In the genomic region with DNA sequence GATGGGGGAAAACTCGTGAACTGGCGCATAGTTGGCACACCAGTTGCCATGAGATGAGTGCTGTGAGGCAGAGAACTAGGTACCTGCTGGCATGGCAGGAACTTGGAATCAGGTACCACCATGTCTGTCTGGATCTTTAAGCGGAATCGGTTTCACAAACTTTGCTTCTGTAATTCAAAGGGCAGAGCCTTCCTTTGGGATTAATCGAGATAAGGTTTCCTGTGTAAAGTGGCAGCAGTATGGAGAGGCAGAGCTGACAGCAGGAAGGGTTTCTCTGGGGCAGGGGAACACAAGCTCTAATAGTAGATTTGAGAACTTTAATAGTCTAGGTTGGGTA, we compare ENCODE assay signal across 8 mouse cellular contexts. TPM values are rescaled to one million over a fixed set of nuclear protein-coding genes. Genes with fewer than 3 reads are reported as not detected.
A peak's percentile ranks its signal among the peaks of the same experiment; 100 is the strongest.
DNase-seq lines count a peak whose midpoint lies in the region; ATAC-seq and TF ChIP-seq lines count a peak whose summit lies in the region.

No protein-coding gene starts in this region.

- H3K36me3 ChIP-seq in limb, embryonic 11.5 days (ENCODE audit: control insufficient read depth, insufficient read depth, low read length), result no peaks in the 10 kb centered on the region; the same call in 1 of the 2 replicates
- peaks cover 11% of the 10 kb centered on the region for H3K36me3 ChIP-seq in small intestine, adult 2 months (ENCODE audit: control insufficient read depth, insufficient read depth, low read length)

- no peaks in the 10 kb centered on the region for H3K27me3 ChIP-seq in limb, embryonic 11.5 days (ENCODE audit: control insufficient read depth, insufficient read depth, low read length)
- no peaks in the 10 kb centered on the region for H3K27me3 ChIP-seq in small intestine, adult 2 months (ENCODE audit: control insufficient read depth, insufficient read depth, low read length)

- ATAC-seq in erythroid progenitor cell, adult 5-6 weeks (replicated peaks; ENCODE audit: low FRiP score, poor library complexity, severe bottlenecking), result 0 out of 2 replicates have a peak, but pooled peaks have one; percentile 39
- ATAC-seq in limb, embryonic 11.5 days (ENCODE audit: insufficient number of reproducible peaks, low FRiP score, low TSS enrichment, low read depth), result no peak

- DNase-seq in spleen, postnatal 10 days (ENCODE audit: low spot score in 2 of 2), result peak; percentile 26 to 42
- no peak for DNase-seq in spleen, postnatal 14 days (ENCODE audit: low spot score in 2 of 2)
- peak; percentile 26 for DNase-seq in limb, embryonic 11.5 days (ENCODE audit: low spot score)
- no peak for DNase-seq in adrenal gland, postnatal 14 days
- no peak for DNase-seq in cerebellum, adult 11 months
- no peak for DNase-seq in layer of hippocampus, adult 9-10 months (ENCODE audit: low spot score)

- peak overlapping the region; percentile 68 for H3K4me3 ChIP-seq in limb, embryonic 11.5 days (ENCODE audit: low read depth, low read length)
- peak overlapping the region; percentile 89 for H3K4me3 ChIP-seq in small intestine, adult 2 months (ENCODE audit: low read depth, low read length)

- no peak for TF ChIP-seq POLR2A in small intestine, adult 2 months (IDR thresholded peaks at IDR 0.05; ENCODE audit: low read depth, low read length)

- H3K9ac ChIP-seq in limb, embryonic 11.5 days (ENCODE audit: low read length), result peak overlapping the region; percentile 84

- WGBS in limb, embryonic 11.5 days, result 2% methylated on average over 5 of the region's 5 CpGs
- under 1% methylated on average over 5 of the region's 5 CpGs for whole genome bisulfite sequencing in small intestine, adult 2 months

- TF ChIP-seq CTCF in small intestine, adult 2 months (IDR thresholded peaks at IDR 0.05; ENCODE audit: extremely low read depth, insufficient read length, insufficient replicate concordance, low read depth, low read length), result no peak

- peaks cover 3% of the 10 kb centered on the region; the same call in 1 of the 2 replicates for H3K4me1 ChIP-seq in limb, embryonic 11.5 days (ENCODE audit: control insufficient read depth, insufficient read depth, low read length)
- no peaks in the 10 kb centered on the region for H3K4me1 ChIP-seq in small intestine, adult 2 months (ENCODE audit: control insufficient read depth, insufficient read depth, insufficient read length, low read length)

- H3K4me2 ChIP-seq in limb, embryonic 11.5 days (ENCODE audit: low read depth, severe bottlenecking), result peak overlapping the region; percentile 88

- H3K9me3 ChIP-seq in limb, embryonic 11.5 days (ENCODE audit: control insufficient read depth, low read length), result no peaks in the 10 kb centered on the region

- no peak overlapping the region for H3K27ac ChIP-seq in limb, embryonic 11.5 days (replicated peaks; ENCODE audit: low read depth, low read length)
- H3K27ac ChIP-seq in small intestine, adult 2 months (ENCODE audit: insufficient read depth, low read depth, low read length), result peak overlapping the region; percentile 25; the same call in 1 of the 2 replicates

RNA-seq across cellular contexts. Expression of a gene that starts 5.7 kb away (rescaled TPM):
- total RNA-seq in erythroid progenitor cell, adult 5-6 weeks (2015; ENCODE audit: low replicate concordance), result 86.4 and 88.3 TPM in 2 replicates
- total RNA-seq in erythroid progenitor cell, adult 5-6 weeks (2017; ENCODE audit: low replicate concordance), result 93.6 and 106 TPM in 2 replicates
- polyA plus RNA-seq in limb, embryonic 11.5 days (2014; fragmentation: Nextera tagmentation; extraction: Ambion mirVana), result 0.52 and 0.53 TPM in 2 replicates
- polyA plus RNA-seq in small intestine, adult 2 months (2012; rRNA removed), result not detected in 2 replicates
- total RNA-seq in adrenal gland, postnatal 14 days (2021), result 0.41 and 2.7 TPM in 2 replicates

RNA-seq across cellular contexts. Expression of a gene that starts 6.6 kb away (rescaled TPM):
- total RNA-seq in erythroid progenitor cell, adult 5-6 weeks (2015; ENCODE audit: low replicate concordance), result 42.3 and 43.6 TPM in 2 replicates
- total RNA-seq in erythroid progenitor cell, adult 5-6 weeks (2017; ENCODE audit: low replicate concordance), result 49.8 and 49.9 TPM in 2 replicates
- 72.1 and 78.9 TPM in 2 replicates for polyA plus RNA-seq in limb, embryonic 11.5 days (2014; fragmentation: Nextera tagmentation; extraction: Ambion mirVana)
- polyA plus RNA-seq in small intestine, adult 2 months (2012; rRNA removed), result 11.3 and 27.1 TPM in 2 replicates
- total RNA-seq in adrenal gland, postnatal 14 days (2021), result 86.9 and 98.4 TPM in 2 replicates

RNA-seq across cellular contexts. Expression of a gene that starts 10.2 kb away (rescaled TPM):
- total RNA-seq in erythroid progenitor cell, adult 5-6 weeks (2015; ENCODE audit: low replicate concordance), result 1.1 and 2.5 TPM in 2 replicates
- total RNA-seq in erythroid progenitor cell, adult 5-6 weeks (2017; ENCODE audit: low replicate concordance), result 2.2 TPM in 1 of 2 replicates, not detected in the other
- polyA plus RNA-seq in limb, embryonic 11.5 days (2014; fragmentation: Nextera tagmentation; extraction: Ambion mirVana), result 13.2 and 15.6 TPM in 2 replicates
- polyA plus RNA-seq in small intestine, adult 2 months (2012; rRNA removed), result 2.0 and 3.8 TPM in 2 replicates
- total RNA-seq in adrenal gland, postnatal 14 days (2021), result 15.1 and 16.2 TPM in 2 replicates

Comparison
In these comparisons a context has a peak if more than half of its experiments do, and no peak if none do; other contexts are left out.
1. DNase-seq: peak in spleen, postnatal 10 days (2 of 2) and limb, embryonic 11.5 days (single experiment); none in spleen, postnatal 14 days (0 of 2), adrenal gland, postnatal 14 days (single experiment), cerebellum, adult 11 months (single experiment) and layer of hippocampus, adult 9-10 months (single experiment).
2. RNA of a gene that starts 5.7 kb away (total RNA-seq): 86.4 to 106 TPM in erythroid progenitor cell, adult 5-6 weeks; 0.41 to 2.7 TPM in adrenal gland, postnatal 14 days; every median in the first group is over 10 times any median in the second.